In genomic region chr7:34594501-34595306, GRCm38 (mm10) we compare ENCODE assay signal across 8 mouse cellular contexts.
DNase-seq lines count a peak whose midpoint lies in the region; ATAC-seq lines count a peak whose summit lies in the region.

No protein-coding gene starts in this region.

- DNase-seq in right cerebral cortex, postnatal 14 days, result peak; percentile 44
- no peak for DNase-seq in right cerebral cortex, adult 18-20 months
- peak; percentile 71 for DNase-seq in forebrain, embryonic 11.5 days (ENCODE audit: low spot score)
- peak; percentile 29 to 68 for DNase-seq in heart, postnatal 14 days
- peak; percentile 58 for DNase-seq in kidney, postnatal 14 days
- peak; percentile 47 to 68 for DNase-seq in lung, postnatal 4 days
- peak; percentile 22 for DNase-seq in testis, postnatal 14 days (ENCODE audit: low spot score)

- H3K4me3 ChIP-seq in forebrain, embryonic 11.5 days (ENCODE audit: low read depth, low read length), result 0 out of 2 replicates have a peak overlapping the region, but pooled peaks have one; percentile 4

- no peaks in the 10 kb centered on the region for H3K9me3 ChIP-seq in forebrain, embryonic 11.5 days (ENCODE audit: control insufficient read depth, low read length)

- 25% methylated on average over 18 of the region's 18 CpGs for WGBS in forebrain, embryonic 11.5 days

- H3K27ac ChIP-seq in forebrain, embryonic 11.5 days (ENCODE audit: low read depth, low read length), result peak overlapping the region; percentile 68

- H3K9ac ChIP-seq in forebrain, embryonic 11.5 days (ENCODE audit: low read length), result peak overlapping the region; percentile 32

- intact Hi-C loops in heart, postnatal 14 days (cut with DNase I), result no loop called here

- H3K4me1 ChIP-seq in forebrain, embryonic 11.5 days (replicated peaks; ENCODE audit: control insufficient read depth, insufficient read depth, low read length), result peaks cover 11% of the 10 kb centered on the region; the same call in 1 of the 2 replicates

- peak overlapping the region; percentile 33; the same call in 1 of the 2 replicates for H3K4me2 ChIP-seq in forebrain, embryonic 11.5 days (ENCODE audit: low read depth, low read length, severe bottlenecking)

- ATAC-seq in forebrain, embryonic 11.5 days (replicated peaks; ENCODE audit: low FRiP score), result no peak
- no peak for ATAC-seq in monocyte, adult 5-6 weeks (replicated peaks; ENCODE audit: insufficient number of reproducible peaks, low FRiP score, low TSS enrichment, poor library complexity, severe bottlenecking)

- H3K27me3 ChIP-seq in forebrain, embryonic 11.5 days (ENCODE audit: control insufficient read depth, insufficient read depth, low read length), result no peaks in the 10 kb centered on the region

- H3K36me3 ChIP-seq in forebrain, embryonic 11.5 days (ENCODE audit: control insufficient read depth, insufficient read depth, low read length), result no peaks in the 10 kb centered on the region
